Mouse (Mus musculus): Measurements from ENCODE around the gene Arsa. TPM values are rescaled to one million over a fixed set of nuclear protein-coding genes. Genes with fewer than 3 reads are reported as not detected.

Arsa gene
- polyA plus RNA-seq, 1 experiment from 2014 or later: 32.0 TPM

GRCm38 (mm10) chr15:89463334-89464235 is 13.6 kb downstream of the Arsa start:
- Histone ChIP-seq H3K27me3 (replicated peaks; ENCODE audit: control insufficient read depth, insufficient read depth, low read length) (no peaks in the 10 kb centered on the region), H3K4me2 (replicated peaks; ENCODE audit: low read depth) (no peak overlapping the region), H3K4me3 (ENCODE audit: low read depth, low read length) (no peak overlapping the region), H3K4me1 (replicated peaks; ENCODE audit: control insufficient read depth, insufficient read depth, low read length) (no peaks in the 10 kb centered on the region), H3K36me3 (ENCODE audit: control insufficient read depth, insufficient read depth) (no peaks in the 10 kb centered on the region), H3K9ac (ENCODE audit: low read depth, low read length) (no peak overlapping the region), H3K27ac (ENCODE audit: low read depth, low read length) (no peak overlapping the region), H3K9me3 (ENCODE audit: control insufficient read depth) (no peaks in the 10 kb centered on the region)
- no peak for ATAC-seq
- TF ChIP-seq CTCF (IDR thresholded peaks at IDR 0.05; ENCODE audit: low read depth): peak; percentile 54
- 48% methylated on average over 5 of the region's 5 CpGs for WGBS

DNA sequence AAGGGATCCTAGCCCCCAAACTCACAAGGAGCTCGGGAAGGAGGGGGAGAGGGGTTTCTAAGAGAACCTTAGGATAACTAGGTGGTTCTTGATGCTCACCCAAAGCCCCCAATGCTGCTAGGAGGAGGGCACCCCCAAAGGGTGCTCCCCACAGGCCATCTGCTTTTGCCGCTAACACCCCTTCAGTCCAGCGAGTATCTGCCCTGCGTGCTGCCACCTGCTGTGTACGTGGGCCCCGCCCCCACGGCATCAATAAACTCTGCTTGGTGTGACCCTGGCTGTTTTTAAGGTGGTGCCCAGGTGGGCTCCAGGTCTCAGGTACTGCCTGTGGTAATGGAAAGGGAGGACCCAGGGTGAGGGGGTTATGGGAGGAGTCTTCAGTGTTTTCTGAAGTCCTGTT is 15.0 kb downstream of the Arsa start:
- Histone ChIP-seq H3K27me3 (replicated peaks; ENCODE audit: control insufficient read depth, insufficient read depth, low read length) (no peaks in the 10 kb centered on the region), H3K27ac (ENCODE audit: low read depth, low read length) (no peak overlapping the region), H3K4me2 (replicated peaks; ENCODE audit: low read depth) (no peak overlapping the region), H3K4me1 (replicated peaks; ENCODE audit: control insufficient read depth, insufficient read depth, low read length) (no peaks in the 10 kb centered on the region), H3K36me3 (ENCODE audit: control insufficient read depth, insufficient read depth) (no peaks in the 10 kb centered on the region), H3K9ac (ENCODE audit: low read depth, low read length) (no peak overlapping the region), H3K9me3 (ENCODE audit: control insufficient read depth) (no peaks in the 10 kb centered on the region), H3K4me3 (ENCODE audit: low read depth, low read length) (no peak overlapping the region)
- 56% methylated on average over 7 of the region's 7 CpGs for WGBS
- ATAC-seq: no peak
- TF ChIP-seq CTCF (IDR thresholded peaks at IDR 0.05; ENCODE audit: low read depth): no peak

DNA sequence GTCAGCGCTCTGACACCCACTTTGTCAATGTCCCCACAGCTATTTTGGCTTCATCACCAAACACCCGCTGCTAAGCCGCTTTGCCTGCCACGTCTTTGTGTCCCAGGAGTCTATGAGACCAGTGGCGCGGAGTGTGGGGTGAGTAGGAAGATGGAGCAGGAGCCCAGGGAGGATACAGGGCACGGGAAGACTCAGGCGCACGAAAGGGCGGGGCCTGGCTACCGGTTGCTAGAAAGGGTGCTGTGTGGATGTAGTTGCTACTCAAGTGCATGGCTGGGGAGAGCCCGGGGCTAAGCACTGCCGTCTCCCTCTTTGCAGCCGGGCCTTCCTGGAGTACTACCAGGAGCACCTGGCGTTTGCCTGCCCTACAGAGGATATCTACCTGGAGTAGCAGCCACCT is 15.9 kb downstream of the Arsa start:
- Histone ChIP-seq H3K9ac (ENCODE audit: low read depth, low read length) (no peak overlapping the region), H3K9me3 (ENCODE audit: control insufficient read depth) (no peaks in the 10 kb centered on the region), H3K4me2 (replicated peaks; ENCODE audit: low read depth) (no peak overlapping the region), H3K4me3 (ENCODE audit: low read depth, low read length) (no peak overlapping the region), H3K4me1 (replicated peaks; ENCODE audit: control insufficient read depth, insufficient read depth, low read length) (no peaks in the 10 kb centered on the region), H3K27ac (ENCODE audit: low read depth, low read length) (no peak overlapping the region), H3K36me3 (ENCODE audit: control insufficient read depth, insufficient read depth) (no peaks in the 10 kb centered on the region), H3K27me3 (replicated peaks; ENCODE audit: control insufficient read depth, insufficient read depth, low read length) (no peaks in the 10 kb centered on the region)
- WGBS: 75% methylated on average over 15 of the region's 15 CpGs
- no peak for TF ChIP-seq CTCF (IDR thresholded peaks at IDR 0.05; ENCODE audit: low read depth)
- ATAC-seq: no peak

DNA sequence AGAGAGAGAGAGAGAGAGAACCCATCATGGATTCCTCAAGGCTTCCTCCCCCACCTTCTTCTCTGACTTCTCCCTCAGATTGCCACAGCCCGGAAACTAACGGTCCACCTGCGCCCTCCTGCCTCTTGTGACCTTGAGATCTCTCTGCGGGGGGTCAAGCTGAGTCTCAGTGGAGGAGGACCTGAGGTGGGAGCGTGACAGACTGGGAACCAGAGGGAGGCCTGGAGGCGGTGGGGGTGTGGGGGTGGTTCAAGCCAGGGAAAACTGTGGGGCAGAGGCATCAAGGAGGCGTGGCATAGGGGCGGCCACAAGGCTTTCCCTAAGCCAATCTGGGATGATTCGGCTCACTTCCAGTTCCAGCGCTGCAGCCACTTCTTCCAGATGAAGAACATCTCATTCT is 16.9 kb downstream of the Arsa start:
- Histone ChIP-seq H3K9me3 (ENCODE audit: control insufficient read depth) (no peaks in the 10 kb centered on the region), H3K36me3 (ENCODE audit: control insufficient read depth, insufficient read depth) (no peaks in the 10 kb centered on the region), H3K27ac (ENCODE audit: low read depth, low read length) (no peak overlapping the region), H3K9ac (ENCODE audit: low read depth, low read length) (no peak overlapping the region), H3K4me3 (ENCODE audit: low read depth, low read length) (no peak overlapping the region), H3K4me2 (replicated peaks; ENCODE audit: low read depth) (no peak overlapping the region), H3K27me3 (replicated peaks; ENCODE audit: control insufficient read depth, insufficient read depth, low read length) (peaks cover 4% of the 10 kb centered on the region; the same call in 1 of the 2 replicates), H3K4me1 (replicated peaks; ENCODE audit: control insufficient read depth, insufficient read depth, low read length) (no peaks in the 10 kb centered on the region)
- no peak for TF ChIP-seq CTCF (IDR thresholded peaks at IDR 0.05; ENCODE audit: low read depth)
- no peak for ATAC-seq
- WGBS: 65% methylated on average over 10 of the region's 10 CpGs

DNA sequence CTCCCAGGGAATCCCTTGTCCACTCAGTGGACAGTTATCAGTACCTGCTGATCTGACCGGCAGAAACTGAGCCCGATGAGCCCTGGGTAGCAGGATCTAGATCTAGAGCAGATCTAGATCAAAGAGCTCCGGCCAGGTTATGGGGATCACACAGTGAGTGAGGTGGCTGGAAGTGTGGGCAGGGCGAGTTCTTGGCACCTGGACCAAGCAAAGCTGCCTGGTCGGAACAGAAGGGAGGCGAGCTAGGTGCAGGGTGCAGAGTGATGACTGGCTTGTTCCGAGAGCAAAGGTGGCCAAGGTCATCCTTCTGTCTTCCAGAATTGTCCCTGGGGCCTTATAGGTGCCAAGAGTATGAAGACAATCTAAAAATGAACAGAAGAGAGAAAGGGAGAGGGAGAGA is 17.4 kb downstream of the Arsa start:
- no peak for ATAC-seq
- H3K27ac ChIP-seq (ENCODE audit: low read depth, low read length): no peak overlapping the region
- H3K4me1 ChIP-seq (replicated peaks; ENCODE audit: control insufficient read depth, insufficient read depth, low read length): no peaks in the 10 kb centered on the region
- no peak for TF ChIP-seq CTCF (IDR thresholded peaks at IDR 0.05; ENCODE audit: low read depth)
- 80% methylated on average over 7 of the region's 7 CpGs for WGBS
- H3K4me2 ChIP-seq (replicated peaks; ENCODE audit: low read depth): no peak overlapping the region
- no peaks in the 10 kb centered on the region for H3K36me3 ChIP-seq (ENCODE audit: control insufficient read depth, insufficient read depth)
- no peaks in the 10 kb centered on the region for H3K9me3 ChIP-seq (ENCODE audit: control insufficient read depth)
- no peak overlapping the region for H3K9ac ChIP-seq (ENCODE audit: low read depth, low read length)
- H3K4me3 ChIP-seq (ENCODE audit: low read depth, low read length): no peak overlapping the region
- H3K27me3 ChIP-seq (replicated peaks; ENCODE audit: control insufficient read depth, insufficient read depth, low read length): peaks cover 4% of the 10 kb centered on the region; the same call in 1 of the 2 replicates

- TF ChIP-seq CTCF (IDR thresholded peaks at IDR 0.05; ENCODE audit: low read depth): no peak
- Histone ChIP-seq H3K27ac (ENCODE audit: low read depth, low read length) (no peak overlapping the region), H3K9ac (ENCODE audit: low read depth, low read length) (no peak overlapping the region), H3K36me3 (ENCODE audit: control insufficient read depth, insufficient read depth) (no peaks in the 10 kb centered on the region), H3K4me1 (replicated peaks; ENCODE audit: control insufficient read depth, insufficient read depth, low read length) (no peaks in the 10 kb centered on the region), H3K4me2 (replicated peaks; ENCODE audit: low read depth) (no peak overlapping the region), H3K9me3 (ENCODE audit: control insufficient read depth) (no peaks in the 10 kb centered on the region), H3K4me3 (ENCODE audit: low read depth, low read length) (no peak overlapping the region), H3K27me3 (replicated peaks; ENCODE audit: control insufficient read depth, insufficient read depth, low read length) (peaks cover 13% of the 10 kb centered on the region)
- 90% methylated on average over 15 of the region's 15 CpGs for WGBS
- ATAC-seq: no peak
Observed at GRCm38 (mm10) chr15:89458942-89459341, 18.3 kb downstream of the Arsa start.

Measured in intestine, postnatal 0 days (tissue).